Mouse (Mus musculus) ES-Bruce4 (cell line): ENCODE measurements at regions not wholly inside any gene's neighbourhood (a gene's known extent, or its start where the extent isn't known, plus 50 kb on each side); places are given as distances from the start of the nearest gene placed in this dataset.

ENCODE experiments used
- CTCF ChIP-seq: IDR thresholded peaks from one replicate; pipeline ENCODE4 v1.8.1; 2011; ENCODE audit warnings: low read depth, low read length
- POLR2A ChIP-seq: IDR thresholded peaks from one replicate; pipeline ENCODE4 v1.8.1; 2011; ENCODE audit warnings: low read length; ENCODE audit not compliant: insufficient read depth

DNA sequence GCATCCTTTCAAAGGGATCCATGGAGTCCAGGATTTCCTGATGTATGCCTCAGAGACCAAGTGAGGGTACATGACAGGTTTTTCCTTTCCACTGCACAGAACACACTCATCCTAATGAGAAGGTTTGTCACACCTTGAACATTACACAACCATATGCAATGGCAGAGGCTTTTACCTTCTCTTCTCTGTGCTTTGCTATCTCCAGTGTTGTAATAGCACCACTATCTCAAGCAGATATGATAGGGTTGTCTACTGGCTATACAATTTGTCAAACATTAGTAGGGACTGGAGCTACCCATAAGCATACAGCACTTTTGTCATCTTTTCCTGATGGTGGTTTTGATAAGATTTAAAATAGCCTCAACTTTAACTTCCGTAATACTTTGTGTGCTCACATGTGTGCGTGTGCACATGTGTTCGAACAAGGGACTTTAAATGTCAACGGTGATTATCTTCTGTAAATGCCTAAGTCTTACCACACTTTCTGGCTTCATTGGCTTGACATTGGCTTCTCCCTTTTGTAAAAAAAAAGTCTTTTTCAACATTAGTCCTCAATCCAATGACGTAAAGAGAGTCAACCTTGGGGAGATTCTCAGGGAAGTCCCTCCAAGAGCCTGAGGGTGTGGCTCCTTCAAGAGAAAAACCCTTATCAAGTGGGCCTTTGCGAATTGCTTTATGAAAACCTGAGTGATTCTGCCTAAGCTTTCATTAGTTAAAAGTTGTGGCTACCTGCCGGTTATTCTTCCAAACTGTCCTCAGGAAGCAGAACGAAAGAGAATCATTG, 513.1 kb upstream of the 4930412O13Rik start:
- TF ChIP-seq CTCF (no peak), POLR2A (no peak)
